Mouse (Mus musculus): ENCODE data around the gene Ints6l.

The Ints6l gene

DNA sequence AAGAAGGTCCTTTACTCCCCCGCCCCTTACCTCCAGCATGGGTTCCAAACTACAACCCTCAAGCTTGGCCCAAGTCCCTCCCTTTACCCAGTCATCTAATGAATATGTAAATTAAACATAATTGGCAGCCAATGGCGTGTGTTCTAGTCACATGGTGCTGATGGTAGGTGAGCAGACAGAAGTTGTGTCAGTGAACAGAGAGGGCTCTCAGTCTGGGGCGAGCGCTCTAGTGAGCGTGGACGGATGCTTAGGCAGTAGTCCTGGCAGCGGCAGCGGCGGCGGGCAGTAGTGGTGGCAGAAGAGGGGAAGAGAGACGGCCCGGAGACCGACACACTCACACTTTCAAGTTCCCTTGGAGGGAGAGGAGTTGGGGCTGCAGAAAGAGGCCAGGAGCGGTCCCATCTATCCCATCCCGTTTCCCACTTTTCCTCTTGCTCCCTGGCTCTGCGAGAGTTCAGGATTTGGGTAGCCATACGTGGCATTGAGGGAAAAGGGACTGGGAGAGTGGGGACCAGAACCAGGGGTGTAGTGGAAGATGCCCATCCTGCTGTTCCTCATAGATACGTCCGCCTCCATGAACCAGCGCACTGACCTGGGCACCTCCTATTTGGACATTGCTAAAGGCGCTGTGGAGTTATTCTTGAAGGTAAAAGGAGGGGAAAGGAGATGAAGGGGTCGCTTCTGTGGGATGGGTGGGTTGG, at the start of gene Ints6l:
TSS of gene Ints6l (plus strand) at position 187 of the 701 bp plus-strand sequence.
- DNase-seq (ENCODE audit: low read depth, low spot score), result peak; percentile 88

DNA sequence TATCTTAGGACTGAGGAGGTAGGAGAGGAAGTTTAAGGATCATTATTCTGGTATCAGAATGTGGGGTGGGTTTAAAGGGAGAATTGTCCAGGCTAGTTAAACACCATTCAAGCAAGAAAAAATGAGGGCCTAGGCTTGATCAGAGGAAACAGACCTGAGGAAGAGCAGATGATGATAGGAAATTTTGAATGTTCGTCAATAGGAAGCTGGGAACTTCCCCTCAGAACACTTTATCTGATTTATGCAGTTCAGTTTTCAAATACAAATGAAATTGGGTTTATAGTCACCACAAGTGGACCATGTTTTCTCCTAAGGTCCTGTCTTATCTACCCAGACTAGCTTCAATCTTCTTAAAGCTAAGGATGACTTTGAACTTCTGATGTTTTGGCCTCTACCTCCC, 49.2 kb upstream of the Ints6l start:
- no peak for DNase-seq (ENCODE audit: low read depth, low spot score)

DNA sequence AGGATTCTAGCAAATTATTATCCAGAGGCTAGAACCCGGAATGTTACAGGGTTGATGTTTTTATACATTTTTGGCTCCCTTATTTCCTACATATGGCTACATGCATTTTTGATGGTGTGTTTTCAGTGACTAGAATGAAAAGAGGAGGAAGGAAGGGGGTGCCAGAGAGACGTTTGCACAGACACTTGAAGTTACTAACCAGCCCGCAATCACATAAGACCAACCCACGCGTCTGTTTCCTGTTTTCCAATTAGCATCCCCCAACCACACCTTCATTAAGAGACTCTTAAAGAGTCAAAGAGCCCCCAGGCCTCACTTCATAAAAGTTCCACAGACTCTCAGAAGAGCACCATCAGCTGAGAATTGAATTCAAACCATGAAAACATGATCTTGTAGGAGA, 48.5 kb upstream of the Ints6l start:
- no peak for DNase-seq (ENCODE audit: low read depth, low spot score)

DNA sequence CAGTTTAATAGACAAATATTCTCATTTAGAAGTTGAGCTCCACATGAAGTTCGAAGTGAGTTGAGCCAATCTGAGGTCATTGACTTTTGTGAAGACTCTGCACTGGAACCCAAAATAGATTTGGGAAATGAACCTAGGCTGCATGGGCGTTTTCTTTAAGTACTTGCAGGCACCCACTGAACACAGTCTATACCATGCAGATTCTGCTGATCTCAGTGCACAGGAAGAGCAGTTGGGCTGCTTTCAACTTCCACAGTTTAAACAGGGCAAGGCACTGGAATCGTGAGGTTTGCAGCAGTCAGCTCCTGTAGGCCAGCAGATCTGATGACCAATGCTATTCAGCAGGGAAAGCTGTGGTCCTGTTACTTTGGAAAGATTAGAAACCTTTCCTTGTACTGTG, 38.4 kb upstream of the Ints6l start:
- no peak for DNase-seq (ENCODE audit: low read depth, low spot score)

DNA sequence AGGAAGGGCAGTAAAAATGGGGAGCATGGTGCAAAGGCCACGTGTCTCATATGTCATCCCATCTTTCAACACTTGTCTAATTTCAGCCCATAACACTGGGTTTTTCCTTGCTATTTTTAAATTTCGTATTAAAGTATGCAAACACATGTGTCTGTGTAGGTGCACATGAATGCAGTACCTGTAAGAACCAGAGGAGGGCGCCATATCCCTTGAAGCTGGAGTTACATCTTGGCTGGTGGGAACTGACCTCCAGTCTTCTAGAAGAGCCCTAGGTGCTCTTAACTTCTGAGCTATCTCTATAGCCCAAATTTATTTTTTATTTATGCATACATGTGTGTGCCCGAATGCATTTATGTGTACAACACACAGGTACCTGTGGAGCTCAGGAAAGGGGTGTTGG, 37.1 kb upstream of the Ints6l start:
- peak; percentile 35 for DNase-seq (ENCODE audit: low read depth, low spot score)

DNA sequence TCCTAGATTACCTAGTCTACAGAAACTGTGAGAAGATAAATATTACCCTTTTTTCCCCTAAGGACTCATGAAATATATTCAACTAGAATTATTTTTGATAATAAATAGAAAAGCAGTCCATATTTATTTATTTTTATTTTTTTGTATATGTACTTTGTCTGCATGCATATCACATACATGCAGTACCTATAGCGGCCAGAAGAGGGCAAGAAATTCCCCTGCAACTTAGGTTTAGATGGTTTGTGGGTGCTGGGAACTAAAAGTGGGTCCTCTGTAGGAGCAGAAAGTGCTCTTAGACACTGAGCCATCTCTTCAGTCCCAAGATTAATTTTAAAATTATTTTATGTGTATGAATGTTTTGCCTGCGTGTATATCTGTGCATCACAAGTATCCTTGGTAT, 24.1 kb upstream of the Ints6l start:
- peak; percentile 16 for DNase-seq (ENCODE audit: low read depth, low spot score)

- no peak for DNase-seq (ENCODE audit: low read depth, low spot score)
Measured at GRCm38 (mm10) chrX:56435758-56436283, 18.8 kb upstream of the Ints6l start.

- DNase-seq (ENCODE audit: low read depth, low spot score), result no peak
Measured at GRCm38 (mm10) chrX:56446487-56447428, 7.9 kb upstream of the Ints6l start.

DNA sequence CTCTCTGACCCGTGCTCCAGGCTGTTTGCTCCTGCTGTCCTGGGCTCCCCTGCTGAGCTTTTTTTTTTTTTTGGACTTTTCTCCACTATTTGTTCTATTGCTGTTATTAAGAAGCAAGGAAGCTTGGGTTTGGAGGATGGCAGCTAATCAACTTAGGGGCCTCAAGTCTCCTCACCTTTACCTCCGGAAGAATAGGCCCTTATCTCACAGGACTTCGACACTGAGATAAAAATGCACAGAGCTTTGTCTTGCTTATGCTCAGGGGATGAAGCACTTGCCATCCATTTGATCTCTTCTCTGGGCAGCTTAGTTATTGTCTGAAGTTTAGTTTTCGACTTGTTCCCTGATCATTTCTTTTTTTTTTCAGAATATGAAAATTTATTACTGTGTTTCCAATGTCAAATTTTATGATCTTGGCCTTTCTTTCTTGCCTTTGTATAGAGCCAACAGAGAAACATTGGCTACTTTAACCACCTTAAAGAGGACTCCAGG, 7.1 kb upstream of the Ints6l start, which contains the start of gene Gm2174:
TSS of gene Gm2174 (plus strand) at position 442 of the 492 bp plus-strand sequence.
- no peak for DNase-seq (ENCODE audit: low read depth, low spot score)

- peak; percentile 88 for DNase-seq (ENCODE audit: low read depth, low spot score)
Measured at GRCm38 (mm10) chrX:56455372-56456246, 952 bp downstream of the Ints6l start.

GRCm38 (mm10) chrX:56456379-56456778, 1.7 kb downstream of the Ints6l start:
- no peak for DNase-seq (ENCODE audit: low read depth, low spot score)

DNA sequence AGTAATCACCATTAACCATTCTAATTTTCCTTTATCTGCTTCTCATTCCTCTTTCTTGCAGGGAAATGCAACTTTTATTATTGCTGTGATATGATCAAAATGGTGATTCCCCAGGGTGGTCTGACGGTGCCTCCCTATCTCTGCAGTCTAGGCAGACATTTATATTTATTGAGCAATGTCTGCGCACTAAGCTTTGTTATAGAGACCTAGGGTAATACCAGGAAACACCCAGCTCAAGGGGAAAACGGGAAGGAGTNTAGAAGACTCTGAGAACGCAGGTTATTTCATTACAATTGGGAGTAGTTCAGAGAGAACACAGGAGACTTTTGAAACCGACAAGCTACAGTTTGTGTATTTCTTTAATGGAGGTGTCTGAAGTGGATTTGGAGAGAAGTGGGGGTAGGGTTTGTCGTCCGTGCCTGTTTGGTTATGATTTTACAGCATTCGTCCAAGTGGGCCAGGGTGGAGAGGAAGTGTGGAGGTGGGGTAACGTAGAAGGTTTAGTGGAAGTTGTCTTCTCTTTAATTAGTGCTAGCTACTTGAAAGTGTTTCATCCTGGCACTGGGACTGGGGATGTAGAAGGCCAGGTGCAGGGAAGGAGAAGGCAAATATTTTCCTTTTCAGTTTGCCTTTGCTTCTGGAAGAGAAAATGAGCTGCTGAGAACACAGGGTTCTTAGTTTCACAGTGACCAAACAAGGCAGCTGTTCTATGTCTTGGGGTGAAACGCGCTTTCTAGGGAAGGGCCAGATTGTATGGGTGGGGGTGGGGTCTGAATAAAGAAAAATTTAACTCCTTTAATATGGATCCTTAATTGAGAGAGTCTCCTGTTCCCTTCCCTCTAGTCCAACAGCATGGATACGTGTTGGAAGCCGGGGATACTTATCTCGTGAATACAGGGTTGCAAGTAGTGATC, 7.6 kb downstream of the Ints6l start:
- no peak for DNase-seq (ENCODE audit: low read depth, low spot score)

DNA sequence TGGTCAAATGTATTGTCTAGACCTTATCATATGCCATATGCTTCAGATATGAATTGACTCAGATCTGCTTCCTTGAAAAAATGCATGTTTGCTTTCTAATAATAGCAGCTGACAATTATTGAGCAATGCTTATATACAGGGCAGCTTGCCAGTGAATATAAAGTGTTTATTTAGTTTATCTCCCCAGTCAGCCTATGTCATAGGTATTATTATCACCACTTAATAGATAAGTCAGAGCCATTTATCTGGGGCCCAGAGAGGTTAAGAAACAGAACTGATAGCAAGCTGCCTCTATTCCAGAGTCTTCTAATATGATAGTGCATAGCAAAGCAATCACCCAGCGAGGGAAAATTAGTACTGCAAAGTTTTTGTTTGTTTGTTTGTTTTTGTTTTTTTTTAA, 10.2 kb downstream of the Ints6l start:
- DNase-seq (ENCODE audit: low read depth, low spot score), result no peak

DNA sequence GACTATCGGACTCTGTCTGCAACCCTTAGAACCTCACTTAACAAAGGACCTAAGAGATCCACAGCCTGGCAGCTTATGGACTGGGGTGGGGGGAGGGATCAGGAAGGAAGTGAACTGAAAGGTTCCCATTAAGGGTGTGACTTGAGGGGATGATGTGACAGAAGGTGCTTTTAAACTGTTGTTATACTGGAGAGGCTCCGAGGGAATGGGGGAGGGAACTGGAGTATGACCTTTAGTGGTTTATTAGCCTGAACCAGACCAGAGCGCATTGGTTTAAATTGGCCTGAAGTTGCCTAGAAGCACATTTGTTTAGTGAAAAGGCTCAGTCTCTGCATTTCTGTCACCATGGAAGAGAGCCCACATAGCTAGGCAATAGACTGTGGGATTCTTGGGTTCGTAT, 13.0 kb downstream of the Ints6l start:
- DNase-seq (ENCODE audit: low read depth, low spot score), result peak; percentile 50

- no peak for DNase-seq (ENCODE audit: low read depth, low spot score)
Measured at GRCm38 (mm10) chrX:56468422-56468821, 13.8 kb downstream of the Ints6l start.

DNA sequence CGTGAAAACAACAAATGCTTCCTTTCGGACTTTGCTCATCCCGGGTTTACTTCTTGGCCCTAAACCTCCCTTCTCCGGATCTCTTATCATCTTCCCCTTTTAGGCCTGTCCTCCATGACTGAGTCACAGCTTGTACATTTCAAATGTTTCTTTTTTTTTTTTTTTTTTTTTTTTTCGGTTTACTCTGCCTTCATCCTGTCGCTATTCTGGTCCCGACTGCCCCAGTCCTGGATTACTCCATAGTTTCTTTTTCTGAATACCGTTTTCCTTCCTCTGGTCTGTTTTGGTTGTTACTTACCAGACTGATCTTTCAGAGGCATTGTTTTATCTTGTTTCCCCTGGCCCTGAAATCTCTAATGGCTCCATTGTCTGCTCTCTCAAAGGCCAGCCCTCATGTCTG, 19.4 kb downstream of the Ints6l start:
- no peak for DNase-seq (ENCODE audit: low read depth, low spot score)

- DNase-seq (ENCODE audit: low read depth, low spot score), result no peak
Measured at GRCm38 (mm10) chrX:56477553-56477952, 22.9 kb downstream of the Ints6l start.

- DNase-seq (ENCODE audit: low read depth, low spot score), result no peak
Measured at GRCm38 (mm10) chrX:56481906-56482305, 27.2 kb downstream of the Ints6l start.

GRCm38 (mm10) chrX:56489758-56490157, 35.1 kb downstream of the Ints6l start:
- peak; percentile 59 for DNase-seq (ENCODE audit: low read depth, low spot score)

DNA sequence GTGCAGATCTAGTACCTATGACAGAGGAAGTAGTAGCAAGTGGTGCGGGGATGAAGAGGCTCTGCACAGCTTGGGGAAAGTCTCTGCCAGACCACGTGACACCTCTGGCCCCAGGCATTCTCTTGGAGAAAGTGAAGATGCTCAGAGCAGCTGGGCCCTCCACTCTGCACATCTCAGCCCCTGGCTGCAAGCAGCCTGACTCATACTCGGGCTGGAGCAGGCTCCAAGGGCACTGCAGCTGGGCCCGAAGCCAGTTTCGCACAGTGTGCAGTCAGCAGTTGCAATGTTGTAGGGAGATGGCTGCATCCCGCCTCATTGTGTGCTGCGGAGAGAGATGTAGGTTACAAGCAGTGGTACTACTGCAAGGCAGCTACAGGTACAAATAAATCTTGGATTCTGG, 42.6 kb downstream of the Ints6l start:
- DNase-seq (ENCODE audit: low read depth, low spot score), result no peak

Data from R1 (cell line).